Mouse (Mus musculus) heart, adult 2 months (tissue): ENCODE measurements at regions not wholly inside any gene's neighbourhood (a gene's known extent, or its start where the extent isn't known, plus 50 kb on each side); places are given as distances from the start of the nearest gene placed in this dataset.
A peak's percentile ranks its signal among the peaks of the same experiment; 100 is the strongest.

Experiments used
- CTCF ChIP-seq: fragments of 200-600 bp; IDR thresholded peaks from 2 replicates; pipeline ENCODE4 v1.8.1; 2022; ENCODE audit warnings: antibody characterized with exemption, mild to moderate bottlenecking, moderate library complexity
- EP300 ChIP-seq: fragments of 200-500 bp; IDR thresholded peaks from 2 replicates; pipeline ENCODE4 v1.6.1; 2011; ENCODE audit warnings: low read depth, low read length, control low read depth; ENCODE audit not compliant: insufficient read depth
- POLR2A ChIP-seq: fragments of 200-500 bp; IDR thresholded peaks from 2 replicates; pipeline ENCODE4 v1.6.1; 2011; ENCODE audit warnings: mild to moderate bottlenecking, low read depth, low read length, control low read depth; ENCODE audit not compliant: insufficient read depth

- TF ChIP-seq CTCF (peak; percentile 84), POLR2A (no peak), EP300 (no peak)
These were observed 487.3 kb upstream of the Adam24 start for GRCm38 (mm10) chr8:40187584-40187934.
